Comparison of ENCODE assay signal across 16 mouse cellular contexts in the genomic region with DNA sequence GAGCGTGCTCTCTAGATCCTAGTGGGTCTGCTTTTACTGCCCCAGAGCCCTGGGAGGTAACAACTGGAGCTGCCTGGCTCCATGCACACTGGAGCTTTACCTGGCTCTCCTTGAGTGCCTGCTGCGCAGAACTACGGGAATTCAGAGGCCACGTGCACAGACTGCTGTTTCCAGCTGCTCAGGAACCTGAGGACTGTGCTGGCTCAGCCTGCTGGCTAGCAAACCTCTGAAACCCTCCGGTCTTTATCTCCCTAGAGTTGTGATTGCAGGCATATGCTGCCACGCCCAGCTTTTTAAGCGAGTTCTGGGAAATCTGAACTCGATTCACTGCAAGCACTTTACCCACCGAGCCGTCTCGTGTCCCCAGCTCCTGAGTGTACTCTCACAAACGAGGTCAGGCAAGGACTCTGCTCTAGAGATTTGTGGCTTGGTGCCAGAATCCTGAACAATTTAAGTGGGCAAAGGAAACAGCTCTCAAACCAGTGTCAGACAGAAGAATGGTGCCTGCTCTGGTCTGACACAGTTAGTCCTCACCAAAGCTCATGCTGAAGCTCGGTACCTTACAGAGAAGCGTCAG. TPM values are rescaled to one million over a fixed set of nuclear protein-coding genes. Genes with fewer than 3 reads are reported as not detected.
DNase-seq lines count a peak whose midpoint lies in the region; ATAC-seq and TF ChIP-seq lines count a peak whose summit lies in the region.
"Had no signal": no experiment of that assay in that cellular context is flagged by ENCODE, and none has a peak within 500 bp of the region (broad histone marks: within the 10 kb centered on the region; RNA-seq: fewer than 3 reads in every experiment).

No protein-coding gene starts in this region.

- no peaks in the 10 kb centered on the region for H3K9me3 ChIP-seq in intestine, embryonic 14.5 days (ENCODE audit: control insufficient read depth, low read length)
- H3K9me3 ChIP-seq in intestine, postnatal 0 days (ENCODE audit: control insufficient read depth): no peaks in the 10 kb centered on the region
- H3K9me3 ChIP-seq in heart, embryonic 14.5 days (ENCODE audit: control insufficient read depth, low read length): no peaks in the 10 kb centered on the region
- no peaks in the 10 kb centered on the region for H3K9me3 ChIP-seq in lung, embryonic 16.5 days (ENCODE audit: control insufficient read depth, low read length)
- H3K9me3 ChIP-seq in forebrain, embryonic 15.5 days: no peaks in the 10 kb centered on the region
- H3K9me3 ChIP-seq: liver, embryonic 13.5 days; neural tube, embryonic 13.5 days; stomach, embryonic 15.5 days had no signal

- 53% methylated on average over 14 of the region's 14 CpGs for WGBS in intestine, embryonic 14.5 days
- 46% methylated on average over 14 of the region's 14 CpGs for WGBS in intestine, postnatal 0 days
- 42% methylated on average over 14 of the region's 14 CpGs for WGBS in heart, embryonic 14.5 days
- WGBS in lung, embryonic 16.5 days: 45% methylated on average over 14 of the region's 14 CpGs
- 74% methylated on average over 14 of the region's 14 CpGs for WGBS in forebrain, embryonic 15.5 days

- TF ChIP-seq CTCF in intestine, postnatal 0 days (IDR thresholded peaks at IDR 0.05; ENCODE audit: low read depth): no peak

- H3K27ac ChIP-seq in intestine, embryonic 14.5 days (ENCODE audit: low read depth): no peak overlapping the region
- no peak overlapping the region for H3K27ac ChIP-seq in intestine, postnatal 0 days (ENCODE audit: low read depth, low read length)
- no peak overlapping the region for H3K27ac ChIP-seq in heart, embryonic 14.5 days (replicated peaks in 1 of 2; ENCODE audit: control insufficient read depth in 1 of 2, insufficient read depth in 1 of 2, low read depth in 2 of 2, low read length in 2 of 2)
- H3K27ac ChIP-seq in lung, embryonic 16.5 days (ENCODE audit: low read length): no peak overlapping the region
- H3K27ac ChIP-seq in forebrain, embryonic 15.5 days (replicated peaks): no peak overlapping the region
- H3K27ac ChIP-seq: kidney, postnatal 0 days; liver, embryonic 13.5 days; neural tube, embryonic 13.5 days; stomach, embryonic 15.5 days had no signal

- H3K36me3 ChIP-seq in intestine, embryonic 14.5 days (ENCODE audit: control insufficient read depth, insufficient read depth, low read length): no peaks in the 10 kb centered on the region
- H3K36me3 ChIP-seq in intestine, postnatal 0 days (ENCODE audit: control insufficient read depth, insufficient read depth): no peaks in the 10 kb centered on the region
- H3K36me3 ChIP-seq in heart, embryonic 14.5 days (ENCODE audit: control insufficient read depth, insufficient read depth, low read length): no peaks in the 10 kb centered on the region
- H3K36me3 ChIP-seq in lung, embryonic 16.5 days (ENCODE audit: control insufficient read depth, insufficient read depth, low read length): no peaks in the 10 kb centered on the region
- no peaks in the 10 kb centered on the region for H3K36me3 ChIP-seq in forebrain, embryonic 15.5 days
- H3K36me3 ChIP-seq: liver, embryonic 13.5 days; neural tube, embryonic 13.5 days; stomach, embryonic 15.5 days had no signal

- H3K27me3 ChIP-seq in intestine, embryonic 14.5 days (replicated peaks; ENCODE audit: control insufficient read depth, insufficient read depth, low read length): 0 out of 2 replicates have a peak, but pooled peaks cover 2% of the 10 kb centered on the region
- H3K27me3 ChIP-seq in intestine, postnatal 0 days (replicated peaks; ENCODE audit: control insufficient read depth, insufficient read depth, low read length): no peaks in the 10 kb centered on the region; the same call in 1 of the 2 replicates
- H3K27me3 ChIP-seq in heart, embryonic 14.5 days (ENCODE audit: control insufficient read depth, insufficient read depth, low read length): peaks cover 4% of the 10 kb centered on the region; the same call in 1 of the 2 replicates
- no peaks in the 10 kb centered on the region; the same call in 1 of the 2 replicates for H3K27me3 ChIP-seq in lung, embryonic 16.5 days (ENCODE audit: control insufficient read depth, insufficient read depth, low read depth, low read length)
- H3K27me3 ChIP-seq in forebrain, embryonic 15.5 days: no peaks in the 10 kb centered on the region
- H3K27me3 ChIP-seq: liver, embryonic 13.5 days; neural tube, embryonic 13.5 days had no signal

- H3K4me2 ChIP-seq in intestine, embryonic 14.5 days (ENCODE audit: low read length): no peak overlapping the region
- H3K4me2 ChIP-seq in intestine, postnatal 0 days (replicated peaks; ENCODE audit: low read depth): no peak overlapping the region
- peak overlapping the region; percentile 18; the same call in 1 of the 2 replicates for H3K4me2 ChIP-seq in heart, embryonic 14.5 days (ENCODE audit: low read length)
- no peak overlapping the region for H3K4me2 ChIP-seq in lung, embryonic 16.5 days (ENCODE audit: low read depth, low read length)
- H3K4me2 ChIP-seq in forebrain, embryonic 15.5 days (replicated peaks): no peak overlapping the region
- H3K4me2 ChIP-seq: liver, embryonic 13.5 days; neural tube, embryonic 13.5 days; stomach, embryonic 15.5 days had no signal

- no peak overlapping the region for H3K9ac ChIP-seq in intestine, embryonic 14.5 days (ENCODE audit: low read length)
- H3K9ac ChIP-seq in intestine, postnatal 0 days (ENCODE audit: low read depth, low read length): no peak overlapping the region
- no peak overlapping the region for H3K9ac ChIP-seq in heart, embryonic 14.5 days (ENCODE audit: low read length)
- H3K9ac ChIP-seq in lung, embryonic 16.5 days (ENCODE audit: low read length): no peak overlapping the region
- H3K9ac ChIP-seq in forebrain, embryonic 15.5 days (replicated peaks): no peak overlapping the region
- H3K9ac ChIP-seq: liver, embryonic 13.5 days; neural tube, embryonic 13.5 days; stomach, embryonic 15.5 days had no signal

- H3K4me1 ChIP-seq in intestine, embryonic 14.5 days (replicated peaks; ENCODE audit: control insufficient read depth, insufficient read depth, low read length): no peaks in the 10 kb centered on the region
- H3K4me1 ChIP-seq in intestine, postnatal 0 days (replicated peaks; ENCODE audit: control insufficient read depth, insufficient read depth, low read length): no peaks in the 10 kb centered on the region
- H3K4me1 ChIP-seq in heart, embryonic 14.5 days (ENCODE audit: control insufficient read depth in 2 of 2, insufficient read depth in 2 of 2, low read length in 2 of 2): peaks cover 0 to 5% of the 10 kb centered on the region in 2 experiments; a peak in 2 of 4 replicates
- H3K4me1 ChIP-seq in lung, embryonic 16.5 days (replicated peaks; ENCODE audit: control insufficient read depth, insufficient read depth, low read length): no peaks in the 10 kb centered on the region
- no peaks in the 10 kb centered on the region for H3K4me1 ChIP-seq in forebrain, embryonic 15.5 days
- H3K4me1 ChIP-seq: liver, embryonic 13.5 days; neural tube, embryonic 13.5 days had no signal

- ATAC-seq in intestine, embryonic 14.5 days (replicated peaks; ENCODE audit: low FRiP score, low TSS enrichment, low read depth): no peak
- no peak for ATAC-seq in intestine, postnatal 0 days
- no peak for ATAC-seq in heart, embryonic 14.5 days (ENCODE audit: insufficient number of reproducible peaks, insufficient read depth, low FRiP score, low read depth)
- ATAC-seq in lung, embryonic 16.5 days (ENCODE audit: low read depth): peak; percentile 68
- ATAC-seq in forebrain, embryonic 15.5 days (replicated peaks): no peak
- ATAC-seq in granulocyte monocyte progenitor cell, adult 5-6 weeks (replicated peaks; ENCODE audit: poor library complexity, severe bottlenecking): no peak
- ATAC-seq: activated CD4-positive, CD25-positive, alpha-beta regulatory T cell, adult 4 months had no signal

- DNase-seq in intestine, embryonic 14.5 days (ENCODE audit: low spot score): peak; percentile 51
- DNase-seq in ZHBTc4 (ENCODE audit: low read depth, low spot score): peak; percentile 2
- DNase-seq: gastrocnemius, postnatal 36 days; liver, embryonic 13.5 days; midbrain, embryonic 14.5 days; right cerebral cortex, postnatal 25 days had no signal

- H3K4me3 ChIP-seq in intestine, embryonic 14.5 days (ENCODE audit: low read depth, low read length): no peak overlapping the region
- no peak overlapping the region for H3K4me3 ChIP-seq in intestine, postnatal 0 days (ENCODE audit: low read depth, low read length)
- H3K4me3 ChIP-seq in heart, embryonic 14.5 days (ENCODE audit: control insufficient read depth in 1 of 2, insufficient read depth in 1 of 2, low read depth in 1 of 2, low read length in 2 of 2): no peak overlapping the region
- H3K4me3 ChIP-seq in lung, embryonic 16.5 days (ENCODE audit: low read length): no peak overlapping the region
- no peak overlapping the region for H3K4me3 ChIP-seq in forebrain, embryonic 15.5 days
- H3K4me3 ChIP-seq: liver, embryonic 13.5 days; neural tube, embryonic 13.5 days; stomach, embryonic 15.5 days had no signal

RNA-seq across cellular contexts. Expression of gene H2al1a, which starts 10.7 kb away (rescaled TPM):
- polyA plus RNA-seq in intestine, embryonic 14.5 days (2014; fragmentation: Nextera tagmentation; extraction: Ambion mirVana): not detected in 2 replicates
- not detected in 2 replicates for polyA plus RNA-seq in intestine, postnatal 0 days (2015; fragmentation: Nextera tagmentation; extraction: Ambion mirVana)
- not detected in 2 replicates for polyA plus RNA-seq in heart, embryonic 14.5 days (2014; fragmentation: Nextera tagmentation; extraction: Ambion mirVana)
- not detected in 2 replicates for polyA plus RNA-seq in lung, embryonic 16.5 days (2015; fragmentation: Nextera tagmentation; extraction: Ambion mirVana)
- not detected in 2 replicates for polyA plus RNA-seq in forebrain, embryonic 15.5 days (2015; fragmentation: Nextera tagmentation; extraction: Ambion mirVana)
- not detected in 2 replicates for total RNA-seq in granulocyte monocyte progenitor cell, adult 5-6 weeks (2014; fragmentation: Nextera tagmentation)
- not detected in 2 replicates for total RNA-seq in granulocyte monocyte progenitor cell, adult 5-6 weeks (2017)
- total RNA-seq: gastrocnemius, postnatal 36 days; left cerebral cortex, adult 8-10 months had no signal
- polyA plus RNA-seq: activated CD4-positive, CD25-positive, alpha-beta regulatory T cell, adult 4 months; kidney, postnatal 0 days; liver, embryonic 13.5 days; midbrain, embryonic 14.5 days; neural tube, embryonic 13.5 days; stomach, embryonic 15.5 days had no signal

RNA-seq across cellular contexts. Expression of gene H2al1b, which starts 13.8 kb away (rescaled TPM):
- not detected in 2 replicates for polyA plus RNA-seq in intestine, embryonic 14.5 days (2014; fragmentation: Nextera tagmentation; extraction: Ambion mirVana)
- not detected in 2 replicates for polyA plus RNA-seq in intestine, postnatal 0 days (2015; fragmentation: Nextera tagmentation; extraction: Ambion mirVana)
- polyA plus RNA-seq in heart, embryonic 14.5 days (2014; fragmentation: Nextera tagmentation; extraction: Ambion mirVana): not detected in 2 replicates
- not detected in 2 replicates for polyA plus RNA-seq in lung, embryonic 16.5 days (2015; fragmentation: Nextera tagmentation; extraction: Ambion mirVana)
- polyA plus RNA-seq in forebrain, embryonic 15.5 days (2015; fragmentation: Nextera tagmentation; extraction: Ambion mirVana): not detected in 2 replicates
- total RNA-seq in granulocyte monocyte progenitor cell, adult 5-6 weeks (2014; fragmentation: Nextera tagmentation): not detected in 2 replicates
- total RNA-seq in granulocyte monocyte progenitor cell, adult 5-6 weeks (2017): not detected in 2 replicates
- total RNA-seq: gastrocnemius, postnatal 36 days; left cerebral cortex, adult 8-10 months had no signal
- polyA plus RNA-seq: activated CD4-positive, CD25-positive, alpha-beta regulatory T cell, adult 4 months; kidney, postnatal 0 days; liver, embryonic 13.5 days; midbrain, embryonic 14.5 days; neural tube, embryonic 13.5 days; stomach, embryonic 15.5 days had no signal

RNA-seq across cellular contexts. Expression of gene H2al1c, which starts 17.1 kb away (rescaled TPM):
- polyA plus RNA-seq in intestine, embryonic 14.5 days (2014; fragmentation: Nextera tagmentation; extraction: Ambion mirVana): not detected in 2 replicates
- polyA plus RNA-seq in intestine, postnatal 0 days (2015; fragmentation: Nextera tagmentation; extraction: Ambion mirVana): not detected in 2 replicates
- polyA plus RNA-seq in heart, embryonic 14.5 days (2014; fragmentation: Nextera tagmentation; extraction: Ambion mirVana): not detected in 2 replicates
- not detected in 2 replicates for polyA plus RNA-seq in lung, embryonic 16.5 days (2015; fragmentation: Nextera tagmentation; extraction: Ambion mirVana)
- not detected in 2 replicates for polyA plus RNA-seq in forebrain, embryonic 15.5 days (2015; fragmentation: Nextera tagmentation; extraction: Ambion mirVana)
- not detected in 2 replicates for total RNA-seq in granulocyte monocyte progenitor cell, adult 5-6 weeks (2014; fragmentation: Nextera tagmentation)
- not detected in 2 replicates for total RNA-seq in granulocyte monocyte progenitor cell, adult 5-6 weeks (2017)
- total RNA-seq: gastrocnemius, postnatal 36 days; left cerebral cortex, adult 8-10 months had no signal
- polyA plus RNA-seq: activated CD4-positive, CD25-positive, alpha-beta regulatory T cell, adult 4 months; kidney, postnatal 0 days; liver, embryonic 13.5 days; midbrain, embryonic 14.5 days; neural tube, embryonic 13.5 days; stomach, embryonic 15.5 days had no signal

RNA-seq across cellular contexts. Expression of gene H2al1d, which starts 20.2 kb away (rescaled TPM):
- not detected in 2 replicates for polyA plus RNA-seq in intestine, embryonic 14.5 days (2014; fragmentation: Nextera tagmentation; extraction: Ambion mirVana)
- polyA plus RNA-seq in intestine, postnatal 0 days (2015; fragmentation: Nextera tagmentation; extraction: Ambion mirVana): not detected in 2 replicates
- polyA plus RNA-seq in heart, embryonic 14.5 days (2014; fragmentation: Nextera tagmentation; extraction: Ambion mirVana): not detected in 2 replicates
- not detected in 2 replicates for polyA plus RNA-seq in lung, embryonic 16.5 days (2015; fragmentation: Nextera tagmentation; extraction: Ambion mirVana)
- polyA plus RNA-seq in forebrain, embryonic 15.5 days (2015; fragmentation: Nextera tagmentation; extraction: Ambion mirVana): not detected in 2 replicates
- not detected in 2 replicates for total RNA-seq in granulocyte monocyte progenitor cell, adult 5-6 weeks (2014; fragmentation: Nextera tagmentation)
- total RNA-seq in granulocyte monocyte progenitor cell, adult 5-6 weeks (2017): not detected in 2 replicates
- total RNA-seq: gastrocnemius, postnatal 36 days; left cerebral cortex, adult 8-10 months had no signal
- polyA plus RNA-seq: activated CD4-positive, CD25-positive, alpha-beta regulatory T cell, adult 4 months; kidney, postnatal 0 days; liver, embryonic 13.5 days; midbrain, embryonic 14.5 days; neural tube, embryonic 13.5 days; stomach, embryonic 15.5 days had no signal

RNA-seq across cellular contexts. Expression of gene H2al1e, which starts 23.3 kb away (rescaled TPM):
- not detected in 2 replicates for polyA plus RNA-seq in intestine, embryonic 14.5 days (2014; fragmentation: Nextera tagmentation; extraction: Ambion mirVana)
- not detected in 2 replicates for polyA plus RNA-seq in intestine, postnatal 0 days (2015; fragmentation: Nextera tagmentation; extraction: Ambion mirVana)
- not detected in 2 replicates for polyA plus RNA-seq in heart, embryonic 14.5 days (2014; fragmentation: Nextera tagmentation; extraction: Ambion mirVana)
- not detected in 2 replicates for polyA plus RNA-seq in lung, embryonic 16.5 days (2015; fragmentation: Nextera tagmentation; extraction: Ambion mirVana)
- not detected in 2 replicates for polyA plus RNA-seq in forebrain, embryonic 15.5 days (2015; fragmentation: Nextera tagmentation; extraction: Ambion mirVana)
- total RNA-seq in granulocyte monocyte progenitor cell, adult 5-6 weeks (2014; fragmentation: Nextera tagmentation): not detected in 2 replicates
- total RNA-seq in granulocyte monocyte progenitor cell, adult 5-6 weeks (2017): not detected in 2 replicates
- total RNA-seq: gastrocnemius, postnatal 36 days had no signal
- polyA plus RNA-seq: activated CD4-positive, CD25-positive, alpha-beta regulatory T cell, adult 4 months; kidney, postnatal 0 days; liver, embryonic 13.5 days; midbrain, embryonic 14.5 days; neural tube, embryonic 13.5 days; stomach, embryonic 15.5 days had no signal
